Mouse (Mus musculus): ENCODE data around the gene Hcrt. TPM values are rescaled to one million over a fixed set of nuclear protein-coding genes. Genes with fewer than 3 reads are reported as not detected.

Hcrt gene
- polyA plus RNA-seq (2012; ENCODE audit: low replicate concordance), result not detected in 2 replicates

DNA sequence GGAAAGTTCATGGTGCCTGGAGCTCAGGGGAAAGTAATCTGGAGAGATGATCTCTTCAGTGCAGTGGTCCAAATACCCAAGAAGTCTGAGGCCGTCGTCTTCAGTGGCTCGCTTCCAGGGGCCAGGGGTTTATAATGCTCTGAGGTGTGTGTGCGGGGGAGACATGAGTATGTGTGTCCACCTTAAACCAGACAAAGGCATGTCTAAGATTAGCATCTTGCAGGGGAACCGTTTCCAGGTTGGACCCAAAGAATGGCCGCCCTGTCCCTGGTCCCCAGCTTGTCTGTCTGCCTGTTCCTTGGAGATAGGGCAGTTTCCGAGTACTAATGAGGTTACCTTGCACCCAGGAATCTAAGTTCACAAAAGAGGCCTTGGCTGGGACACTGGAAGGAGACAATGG, at the start of gene Hcrt:
Hcrt (minus strand) TSS at position 101 of the 400 bp plus-strand sequence.

DNA sequence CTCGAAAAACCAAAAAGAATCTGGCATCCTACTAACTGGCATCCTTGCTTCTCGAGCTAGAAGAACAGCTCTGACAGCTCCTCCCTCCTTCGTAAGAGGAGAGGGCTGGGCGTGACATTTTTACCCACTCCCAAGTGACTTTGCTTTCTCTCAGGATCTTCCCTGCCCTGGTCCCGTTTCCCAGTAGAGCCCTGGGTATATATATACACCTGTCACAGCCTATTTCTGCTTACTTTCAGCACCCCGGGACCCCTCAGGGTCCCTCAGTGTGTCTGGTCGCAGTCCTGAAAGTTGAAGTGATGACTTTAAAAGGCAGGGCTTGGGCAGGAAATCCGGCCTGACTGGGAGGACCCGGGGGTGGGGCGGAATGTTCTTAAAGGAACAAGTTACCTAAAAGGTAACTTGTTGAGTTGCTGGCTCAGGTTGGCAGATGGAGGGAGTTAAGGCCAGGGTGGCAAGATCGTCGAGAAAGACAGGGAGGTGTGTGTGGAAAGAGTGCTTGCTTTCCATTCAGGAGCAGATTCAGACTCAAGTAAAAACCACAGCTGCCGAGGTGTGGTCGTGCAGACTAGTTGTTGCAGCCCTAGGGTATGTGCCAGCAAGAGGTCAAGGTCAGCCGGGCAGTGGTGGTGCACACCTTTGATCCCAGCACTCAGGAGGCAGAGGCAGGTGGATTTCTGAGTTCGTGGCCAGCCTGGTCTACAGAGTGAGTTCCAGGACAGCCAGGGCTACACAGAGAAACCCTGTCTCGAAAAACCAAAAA, 8.1 kb upstream of the Hcrt start, which contains the start of gene Ghdc:
Ghdc (minus strand) TSS at position 312 of the 763 bp plus-strand sequence.

DNA sequence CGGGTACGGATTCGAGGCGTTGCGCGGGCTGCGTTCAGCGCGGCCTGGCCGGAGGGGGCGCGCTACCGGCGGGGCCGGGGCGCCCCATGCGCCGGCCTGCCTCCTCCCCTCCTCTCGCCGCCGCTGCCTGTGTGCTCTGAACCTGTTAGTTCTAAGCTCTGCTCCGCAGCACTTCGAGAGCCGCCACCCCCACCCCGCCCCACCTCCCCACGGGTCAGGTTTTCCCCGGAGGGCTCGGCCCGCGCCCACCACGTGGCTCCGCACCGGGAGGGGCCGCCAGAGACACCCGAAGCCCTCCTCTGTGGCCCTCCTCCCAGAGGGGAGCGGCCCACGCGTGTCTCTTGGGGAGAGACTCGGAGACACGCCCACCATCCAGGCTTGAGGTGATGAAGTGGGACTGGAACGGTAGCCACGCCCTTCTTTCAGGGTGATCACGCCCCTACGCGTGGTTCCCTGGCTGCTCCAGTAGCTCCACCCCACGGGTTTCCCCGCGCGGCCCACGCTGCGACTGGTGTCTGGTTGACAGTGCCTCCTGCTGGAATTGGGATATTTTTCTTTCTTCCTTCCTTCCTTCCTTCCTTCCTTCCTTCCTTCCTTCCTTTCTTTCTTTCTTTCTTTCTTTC, 3.0 kb downstream of the Hcrt start, which contains the start of gene Kcnh4:
Kcnh4 (minus strand) TSS at position 332 of the 623 bp plus-strand sequence.

DNA sequence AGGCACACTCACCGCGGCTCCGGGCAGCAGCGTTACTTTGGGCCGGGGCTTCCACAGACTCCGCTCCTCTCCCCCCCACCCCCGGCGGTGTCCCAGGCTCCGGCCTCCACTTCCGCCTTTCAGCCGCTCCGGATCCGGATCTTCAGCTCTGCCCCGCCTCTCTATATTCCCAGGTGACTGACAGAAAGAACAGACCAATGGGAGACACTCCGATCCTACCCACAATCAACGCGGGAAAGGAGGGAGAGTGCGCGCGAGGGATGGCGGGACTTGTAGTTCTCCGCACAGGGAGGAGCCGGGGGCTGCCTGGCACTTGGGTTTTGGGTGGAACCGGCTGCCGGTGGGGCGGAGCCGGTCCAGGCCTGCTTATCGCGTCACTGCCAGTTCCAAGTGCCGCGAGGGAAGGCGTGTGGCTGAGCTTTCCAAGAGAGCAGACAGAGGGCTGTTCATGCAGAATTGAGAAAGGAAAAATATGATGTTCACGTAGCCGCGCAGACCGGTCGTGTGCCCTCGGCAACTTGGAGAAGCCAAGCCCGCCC, 24.6 kb downstream of the Hcrt start, which contains the start of gene Rab5c:
Rab5c (minus strand) TSS at position 150 of the 539 bp plus-strand sequence.

GRCm38 (mm10) chr11:100713735-100714533, 48.8 kb downstream of the Hcrt start, which contains the start of gene Hspb9:
TSS of gene Hspb9 (plus strand) at chr11:100713850.

DNA sequence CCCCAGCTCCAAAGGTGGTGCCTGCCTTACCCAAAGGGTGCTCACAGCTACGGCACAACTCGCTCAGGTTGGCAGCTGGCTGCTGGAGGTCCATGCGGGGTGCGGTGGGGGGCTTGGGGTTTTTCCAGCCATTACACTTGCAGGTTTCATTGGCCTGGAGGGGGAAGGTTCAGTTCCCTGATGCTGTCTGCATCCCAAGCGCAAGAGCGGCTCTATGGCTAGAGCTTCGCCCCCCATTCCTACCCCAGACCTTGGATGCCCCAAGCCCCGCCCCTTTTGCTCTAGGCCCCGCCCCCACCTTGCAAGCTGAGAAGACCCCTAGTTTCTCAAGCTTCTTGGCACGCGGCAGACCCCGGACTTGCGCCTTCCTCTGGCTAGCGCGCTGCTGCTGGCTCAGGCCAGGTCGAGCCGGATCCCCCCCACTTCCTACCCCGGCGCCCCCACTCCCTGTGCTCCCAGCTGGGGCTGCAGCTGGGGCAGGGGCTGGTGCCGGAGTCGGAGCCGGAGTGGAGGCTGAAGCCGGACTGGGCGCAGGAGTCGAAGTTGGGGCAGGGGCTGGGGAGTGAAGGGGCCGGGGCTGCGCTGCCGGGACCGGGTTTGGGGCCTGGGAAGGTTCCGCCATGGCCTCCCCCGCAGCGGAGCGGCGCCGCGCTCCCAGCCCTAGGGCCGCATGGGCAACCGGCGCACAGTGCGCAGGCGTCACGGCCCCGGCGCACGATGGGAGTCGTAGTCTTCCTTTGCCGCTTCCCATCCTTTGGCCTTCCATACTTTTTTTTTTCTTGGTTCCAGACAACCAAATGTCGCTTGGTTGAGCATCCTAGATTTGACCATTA, 50.7 kb downstream of the Hcrt start, which contains the start of gene Kat2a:
Kat2a (minus strand) TSS at position 683 of the 833 bp plus-strand sequence.

Other genes starting within 250 kb of the Hcrt start
- 9.1 and 48.3 TPM in 2 replicates for gene Acly, start 234.9 kb downstream of the Hcrt start, polyA plus RNA-seq (2012; ENCODE audit: low replicate concordance)
- 0.06 and 0.10 TPM in 2 replicates for gene Ttc25, start 217.3 kb downstream of the Hcrt start, polyA plus RNA-seq (2012; ENCODE audit: low replicate concordance)
- gene Cnp, start 188.0 kb downstream of the Hcrt start, polyA plus RNA-seq (2012; ENCODE audit: low replicate concordance), result 106 and 177 TPM in 2 replicates
- gene Nkiras2, start 143.7 kb downstream of the Hcrt start, polyA plus RNA-seq (2012; ENCODE audit: low replicate concordance), result 28.6 and 48.1 TPM in 2 replicates
- gene Dnajc7, start 142.8 kb downstream of the Hcrt start, polyA plus RNA-seq (2012; ENCODE audit: low replicate concordance), result 83.6 and 158 TPM in 2 replicates
- gene Zfp385c, start 70.5 kb downstream of the Hcrt start, polyA plus RNA-seq (2012; ENCODE audit: low replicate concordance), result 0.10 and 1.0 TPM in 2 replicates
- gene Dhx58, start 58.7 kb downstream of the Hcrt start, polyA plus RNA-seq (2012; ENCODE audit: low replicate concordance), result 28.1 and 48.4 TPM in 2 replicates
- gene Kat2a, start 50.5 kb downstream of the Hcrt start, polyA plus RNA-seq (2012; ENCODE audit: low replicate concordance), result 43.0 and 46.2 TPM in 2 replicates
- gene Hspb9, start 49.1 kb downstream of the Hcrt start, polyA plus RNA-seq (2012; ENCODE audit: low replicate concordance), result 0.34 TPM in 1 of 2 replicates, not detected in the other
- 333 and 444 TPM in 2 replicates for gene Rab5c, start 24.7 kb downstream of the Hcrt start, polyA plus RNA-seq (2012; ENCODE audit: low replicate concordance)
- gene Kcnh4, start 3.0 kb downstream of the Hcrt start, polyA plus RNA-seq (2012; ENCODE audit: low replicate concordance), result 1.9 and 2.0 TPM in 2 replicates
- 10.9 and 12.2 TPM in 2 replicates for gene Ghdc, start 8.0 kb upstream of the Hcrt start, polyA plus RNA-seq (2012; ENCODE audit: low replicate concordance)
- 50.6 and 56.2 TPM in 2 replicates for gene Stat5b, start 87.8 kb upstream of the Hcrt start, polyA plus RNA-seq (2012; ENCODE audit: low replicate concordance)
- gene Stat5a, start 96.4 kb upstream of the Hcrt start, polyA plus RNA-seq (2012; ENCODE audit: low replicate concordance), result 23.5 and 32.6 TPM in 2 replicates
- 79.6 and 120 TPM in 2 replicates for gene Stat3, start 176.6 kb upstream of the Hcrt start, polyA plus RNA-seq (2012; ENCODE audit: low replicate concordance)
- gene Cavin1, start 208.0 kb upstream of the Hcrt start, polyA plus RNA-seq (2012; ENCODE audit: low replicate concordance), result 0.99 and 2.9 TPM in 2 replicates
- gene Atp6v0a1, start 246.5 kb upstream of the Hcrt start, polyA plus RNA-seq (2012; ENCODE audit: low replicate concordance), result 44.2 and 52.4 TPM in 2 replicates